Mouse (Mus musculus) gastrocnemius, adult 2 months (tissue): Measurements from ENCODE around the gene Bard1. TPM values are rescaled to one million over a fixed set of nuclear protein-coding genes. Genes with fewer than 3 reads are reported as not detected.
A peak's percentile ranks its signal among the peaks of the same experiment; 100 is the strongest.

Source experiments
- DNase-seq: peaks from one replicate; pipeline ENCODE4 v3.0.0; 2022
- H3K27ac ChIP-seq: fragments of 200-600 bp; 2 replicates; pipeline ENCODE4 v1.8.1; 2022; ENCODE audit warnings: mild to moderate bottlenecking
- H3K4me3 ChIP-seq: fragments of 200-600 bp; 2 replicates; pipeline ENCODE4 v1.8.1; 2022; ENCODE audit warnings: mild to moderate bottlenecking, moderate library complexity
- CTCF ChIP-seq: fragments of 200-600 bp; IDR thresholded peaks from 2 replicates; pipeline ENCODE4 v1.8.1; 2022; ENCODE audit warnings: antibody characterized with exemption, mild to moderate bottlenecking, moderate library complexity
- intact Hi-C: fragments of 180-260 bp; cut with DNase I; formaldehyde crosslinking; loops from one replicate; pipeline ENCODE4 v1.15.1; 2025
- total RNA-seq, 2 experiments: library from RNA; stranded (reverse); gene quantifications; 2 replicates each; pipeline ENCODE4 v1.2.3; 2021

Gene Bard1
- total RNA-seq, 2 experiments from 2014 or later: 0.10 to 0.11 TPM

DNA sequence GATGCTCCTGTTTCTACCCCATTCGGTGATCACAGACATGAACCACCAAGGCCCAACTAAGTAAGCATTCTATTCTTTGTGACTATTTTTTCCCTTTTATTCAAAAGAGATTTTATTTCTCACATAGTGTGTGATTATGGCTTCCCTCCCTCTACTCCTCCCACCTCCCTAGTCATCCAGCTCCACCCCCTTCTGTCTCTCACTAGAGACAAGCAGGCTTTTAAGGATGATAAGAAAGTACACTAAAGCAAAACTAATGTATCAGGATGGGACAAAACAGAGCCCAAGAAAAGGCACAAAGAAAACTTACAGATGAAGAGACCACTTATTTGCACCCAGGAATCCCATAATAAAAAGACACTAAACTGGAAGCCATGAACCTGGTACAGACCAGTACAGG, 6.9 kb downstream of the Bard1 start:
- TF ChIP-seq CTCF: no peak
- Histone ChIP-seq H3K4me3 (no peak overlapping the region), H3K27ac (no peak overlapping the region)
- intact Hi-C loops: no loop called here
- no peak for DNase-seq

- DNase-seq: no peak
- intact Hi-C loops: no loop called here
- H3K4me3 ChIP-seq: no peak overlapping the region
- no peak for TF ChIP-seq CTCF
- no peak overlapping the region for H3K27ac ChIP-seq
Observed at GRCm38 (mm10) chr1:71095211-71095805, 7.6 kb downstream of the Bard1 start.

DNA sequence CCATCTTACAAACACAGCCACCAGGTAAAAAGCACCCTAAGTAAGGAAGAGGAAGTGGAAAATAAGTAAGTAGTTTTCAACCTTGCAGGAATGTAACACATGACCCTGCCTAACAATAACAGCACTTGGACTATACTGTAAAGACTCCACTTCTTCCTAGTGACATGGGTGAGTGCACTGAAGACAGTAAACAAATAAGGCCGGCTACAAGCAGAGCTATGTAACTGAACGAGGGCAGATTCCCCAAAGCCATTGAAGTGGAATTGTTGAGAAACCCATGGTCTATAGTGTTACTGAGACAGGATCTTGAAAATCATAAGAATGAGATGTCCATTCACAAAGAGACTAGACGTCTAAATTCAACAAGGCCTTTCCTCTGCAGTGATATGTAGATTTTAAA, 27.3 kb downstream of the Bard1 start:
- TF ChIP-seq CTCF: no peak
- no peak overlapping the region for H3K4me3 ChIP-seq
- no peak overlapping the region for H3K27ac ChIP-seq
- DNase-seq: no peak
- intact Hi-C loops: no loop called here

- Histone ChIP-seq H3K27ac (no peak overlapping the region), H3K4me3 (no peak overlapping the region)
- DNase-seq: no peak
- intact Hi-C loops: no loop called here
- TF ChIP-seq CTCF: no peak
Observed at GRCm38 (mm10) chr1:71070771-71071170, 32.2 kb downstream of the Bard1 start.

- DNase-seq: no peak
- Histone ChIP-seq H3K4me3 (no peak overlapping the region), H3K27ac (no peak overlapping the region)
- TF ChIP-seq CTCF: no peak
- intact Hi-C loops: no loop called here
Observed at GRCm38 (mm10) chr1:71068728-71069304, 34.1 kb downstream of the Bard1 start.

DNA sequence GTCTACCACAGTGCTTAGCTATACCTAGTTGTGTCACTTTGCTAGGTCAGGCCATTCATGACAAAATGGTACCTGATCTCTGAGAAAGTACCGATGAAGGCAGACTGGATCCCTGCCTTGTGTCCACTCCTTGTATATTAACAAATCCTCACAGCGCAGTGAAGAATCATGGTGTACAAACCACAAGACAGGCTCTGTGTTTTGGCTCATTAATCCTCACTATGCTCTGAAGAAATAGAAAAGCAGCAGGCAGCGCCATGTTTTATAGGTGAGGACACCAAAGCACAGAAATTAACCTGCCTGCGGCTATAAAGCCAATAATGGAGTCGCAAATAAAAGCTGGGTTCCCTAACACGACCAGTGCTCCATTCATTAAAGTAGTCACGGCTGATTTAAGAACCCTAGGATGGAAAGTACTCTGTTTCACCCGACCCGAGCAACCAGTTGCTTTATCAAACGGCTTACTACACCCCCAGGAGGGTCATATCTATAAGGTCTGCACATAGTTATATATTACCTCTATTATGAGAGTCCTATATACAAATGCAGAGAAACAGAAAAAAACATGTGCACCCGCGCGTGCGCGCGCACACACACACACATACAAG, 39.0 kb downstream of the Bard1 start:
- no peak for DNase-seq
- H3K4me3 ChIP-seq: no peak overlapping the region
- H3K27ac ChIP-seq: no peak overlapping the region
- intact Hi-C loops: no loop called here
- TF ChIP-seq CTCF: no peak

DNA sequence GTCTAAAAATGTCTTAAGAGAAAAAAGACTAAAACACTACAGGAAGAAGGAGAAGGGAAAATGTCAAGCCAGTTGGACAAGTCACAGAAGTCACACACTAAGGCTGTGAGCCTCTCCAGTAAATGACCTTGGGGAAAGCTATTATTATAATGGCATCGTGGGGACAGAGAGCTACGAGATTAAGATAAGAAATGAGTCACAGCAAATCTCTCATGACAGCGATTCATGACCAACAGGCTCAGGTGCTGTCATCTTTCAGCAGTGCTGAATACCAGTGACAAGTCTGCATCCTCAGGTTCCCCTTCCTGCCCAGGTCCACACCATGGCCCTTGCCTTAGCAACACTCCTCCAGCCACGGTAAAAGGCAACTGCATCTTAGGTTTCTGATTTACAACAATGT, 46.8 kb downstream of the Bard1 start:
- no peak for DNase-seq
- H3K27ac ChIP-seq: no peak overlapping the region
- no peak for TF ChIP-seq CTCF

DNA sequence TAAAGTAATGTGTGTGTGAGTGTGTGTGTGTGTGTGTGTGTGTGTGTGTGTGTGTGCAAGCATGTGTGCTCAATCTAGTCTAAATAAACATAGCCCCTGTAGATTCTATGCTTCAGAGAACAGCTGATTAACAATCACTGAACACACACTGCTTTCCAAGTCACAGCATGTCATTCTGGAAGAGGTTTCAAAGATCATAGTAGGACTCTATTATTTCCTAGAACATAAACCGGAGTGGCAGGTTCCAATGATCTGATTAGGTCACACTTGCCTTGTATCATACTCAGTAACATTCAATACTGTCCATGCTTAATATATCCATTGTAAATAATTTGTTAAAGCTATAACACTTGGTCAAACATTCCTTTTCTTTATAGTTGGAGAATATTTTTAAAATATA, 47.5 kb downstream of the Bard1 start:
- Histone ChIP-seq H3K4me3 (no peak overlapping the region), H3K27ac (no peak overlapping the region)
- TF ChIP-seq CTCF: no peak
- intact Hi-C loops: no loop called here
- no peak for DNase-seq

More for the DNA sequence above, 46.8 kb downstream of the Bard1 start:
- intact Hi-C loops: no loop called here
- H3K4me3 ChIP-seq: no peak overlapping the region

DNA sequence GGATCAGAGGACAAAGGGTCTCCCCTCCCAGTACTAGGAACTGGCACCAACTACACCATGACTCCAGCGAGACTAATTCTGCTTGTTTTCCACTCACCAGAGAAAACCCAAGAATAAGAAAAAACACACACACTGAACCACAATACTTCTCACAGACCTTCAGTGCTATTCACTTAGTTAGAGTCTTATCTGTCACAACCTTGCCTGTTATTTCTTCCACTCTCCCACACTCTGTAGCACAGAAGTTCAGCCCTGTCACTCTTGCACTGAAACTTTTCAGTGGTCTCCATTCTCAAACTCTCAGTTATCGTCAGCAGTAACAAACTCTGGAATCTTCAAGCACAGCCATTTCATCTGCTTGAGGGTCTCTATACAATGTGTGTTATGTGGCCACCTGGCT, 50.2 kb downstream of the Bard1 start:
- Histone ChIP-seq H3K4me3 (no peak overlapping the region), H3K27ac (no peak overlapping the region)
- intact Hi-C loops: no loop called here
- DNase-seq: no peak
- no peak for TF ChIP-seq CTCF

DNA sequence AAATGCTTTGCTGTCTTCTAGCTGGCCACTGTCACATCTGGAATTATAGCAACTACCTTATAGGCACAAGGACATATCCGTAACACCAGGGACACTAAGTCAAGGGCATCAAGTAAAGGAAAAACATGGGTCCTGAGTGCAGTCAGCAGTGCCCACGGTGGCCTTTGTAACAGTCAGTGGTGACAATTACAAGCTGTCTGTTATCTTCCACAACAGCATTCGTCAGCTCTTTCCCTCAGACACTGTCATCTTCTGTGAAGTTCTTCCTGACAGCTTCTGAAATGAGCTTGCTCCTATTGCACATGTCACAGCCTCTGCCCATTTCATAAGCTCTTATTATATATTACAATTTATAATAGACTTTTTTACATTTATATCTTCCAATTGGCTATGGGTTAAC, 50.7 kb downstream of the Bard1 start:
- TF ChIP-seq CTCF: no peak
- H3K27ac ChIP-seq: no peak overlapping the region
- H3K4me3 ChIP-seq: no peak overlapping the region
- DNase-seq: no peak
- intact Hi-C loops: no loop called here

- Histone ChIP-seq H3K27ac (no peak overlapping the region), H3K4me3 (no peak overlapping the region)
- TF ChIP-seq CTCF: no peak
- intact Hi-C loops: no loop called here
- DNase-seq: no peak
Observed at GRCm38 (mm10) chr1:71045141-71045540, 57.8 kb downstream of the Bard1 start.

- TF ChIP-seq CTCF: no peak
- no peak for DNase-seq
- no peak overlapping the region for H3K27ac ChIP-seq
- intact Hi-C loops: no loop called here
- no peak overlapping the region for H3K4me3 ChIP-seq
Observed at GRCm38 (mm10) chr1:71043951-71044350, 59.0 kb downstream of the Bard1 start.

GRCm38 (mm10) chr1:71036999-71037398, 65.9 kb downstream of the Bard1 start:
- H3K4me3 ChIP-seq: no peak overlapping the region
- DNase-seq: no peak
- no peak overlapping the region for H3K27ac ChIP-seq
- intact Hi-C loops: no loop called here
- peak; percentile 27; the same call in 1 of the 2 replicates for TF ChIP-seq CTCF

DNA sequence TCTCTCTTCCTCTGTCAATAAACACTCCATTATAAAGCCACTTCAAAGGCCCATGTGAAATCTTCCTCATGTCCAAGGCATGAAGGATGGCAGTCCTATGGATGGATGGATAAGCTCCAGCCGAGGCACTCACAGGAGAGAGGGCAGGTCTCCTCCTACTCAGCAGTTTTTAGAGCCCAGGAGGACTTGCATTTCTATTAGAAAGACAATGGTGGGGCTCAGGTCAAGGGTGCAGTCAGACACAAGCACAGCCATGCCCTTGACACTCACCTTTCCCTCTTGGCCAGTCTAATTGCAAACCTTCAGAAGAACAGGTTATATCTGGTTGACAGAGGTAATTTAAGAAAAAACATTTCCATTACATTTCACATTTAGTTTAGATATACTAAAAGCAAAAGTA, 67.4 kb downstream of the Bard1 start:
- TF ChIP-seq CTCF: no peak
- intact Hi-C loops: no loop called here
- no peak for DNase-seq
- no peak overlapping the region for H3K27ac ChIP-seq
- no peak overlapping the region for H3K4me3 ChIP-seq
